Mouse (Mus musculus) monocyte, adult 5-6 weeks (primary cell): ENCODE results near the gene Tuba3b. TPM values are rescaled to one million over a fixed set of nuclear protein-coding genes. Genes with fewer than 3 reads are reported as not detected.

Experiments
- ATAC-seq: fragments of 153-309, 156-312 bp; replicated peaks from 2 replicates; pipeline ENCODE4 v1.8.0; 2017; ENCODE audit warnings: mild to moderate bottlenecking; ENCODE audit not compliant: low TSS enrichment, insufficient number of reproducible peaks, severe bottlenecking, poor library complexity, low FRiP score
- total RNA-seq: library from RNA; stranded (forward); fragments of 200-1000, 200-491, 200-594 nt; gene quantifications from 3 replicates; pipeline ENCODE4 v1.2.3, GENCODE M21; 2017

The Tuba3b gene
- total RNA-seq, 1 experiment from 2014 or later, result not detected

GRCm38 (mm10) chr6:145604126-145604525, 11.4 kb upstream of the Tuba3b start:
- no peak for ATAC-seq

- no peak for ATAC-seq
Observed at GRCm38 (mm10) chr6:145604648-145605047, 10.9 kb upstream of the Tuba3b start.

GRCm38 (mm10) chr6:145605203-145605602, 10.4 kb upstream of the Tuba3b start:
- no peak for ATAC-seq

GRCm38 (mm10) chr6:145607746-145608145, 7.8 kb upstream of the Tuba3b start:
- no peak for ATAC-seq

GRCm38 (mm10) chr6:145608693-145609092, 6.9 kb upstream of the Tuba3b start:
- ATAC-seq, result no peak

- ATAC-seq, result no peak
Observed at GRCm38 (mm10) chr6:145610901-145611300, 4.7 kb upstream of the Tuba3b start.

GRCm38 (mm10) chr6:145612611-145613010, 2.9 kb upstream of the Tuba3b start:
- ATAC-seq, result no peak

- no peak for ATAC-seq
Observed at GRCm38 (mm10) chr6:145614219-145614618, 1.3 kb upstream of the Tuba3b start, which contains the start of gene Lmntd1. Lmntd1 (minus strand) TSS chr6:145614319.

- ATAC-seq, result no peak
Observed at GRCm38 (mm10) chr6:145616402-145617229, 1.1 kb downstream of the Tuba3b start.

GRCm38 (mm10) chr6:145623141-145623540, 7.6 kb downstream of the Tuba3b start:
- no peak for ATAC-seq

GRCm38 (mm10) chr6:145630269-145630668, 14.7 kb downstream of the Tuba3b start:
- no peak for ATAC-seq

GRCm38 (mm10) chr6:145634454-145634853, 18.9 kb downstream of the Tuba3b start:
- ATAC-seq, result no peak

GRCm38 (mm10) chr6:145636682-145637081, 21.1 kb downstream of the Tuba3b start:
- no peak for ATAC-seq

- ATAC-seq, result no peak
Observed at GRCm38 (mm10) chr6:145638248-145638647, 22.7 kb downstream of the Tuba3b start.

- no peak for ATAC-seq
Observed at GRCm38 (mm10) chr6:145640971-145641506, 25.5 kb downstream of the Tuba3b start.

- no peak for ATAC-seq
Observed at GRCm38 (mm10) chr6:145651976-145652375, 36.4 kb downstream of the Tuba3b start.

GRCm38 (mm10) chr6:145652986-145653385, 37.4 kb downstream of the Tuba3b start:
- ATAC-seq, result no peak

- no peak for ATAC-seq
Observed at GRCm38 (mm10) chr6:145653626-145654025, 38.1 kb downstream of the Tuba3b start.

GRCm38 (mm10) chr6:145654062-145654836, 38.7 kb downstream of the Tuba3b start:
- no peak for ATAC-seq
